Mouse (Mus musculus): ENCODE results near the gene Iars.
"Not testable (repeated sequence)": the region's sequence is repeated elsewhere in the genome, so short reads cannot be mapped to it uniquely, and the experiment has no call there.

The Iars gene

DNA sequence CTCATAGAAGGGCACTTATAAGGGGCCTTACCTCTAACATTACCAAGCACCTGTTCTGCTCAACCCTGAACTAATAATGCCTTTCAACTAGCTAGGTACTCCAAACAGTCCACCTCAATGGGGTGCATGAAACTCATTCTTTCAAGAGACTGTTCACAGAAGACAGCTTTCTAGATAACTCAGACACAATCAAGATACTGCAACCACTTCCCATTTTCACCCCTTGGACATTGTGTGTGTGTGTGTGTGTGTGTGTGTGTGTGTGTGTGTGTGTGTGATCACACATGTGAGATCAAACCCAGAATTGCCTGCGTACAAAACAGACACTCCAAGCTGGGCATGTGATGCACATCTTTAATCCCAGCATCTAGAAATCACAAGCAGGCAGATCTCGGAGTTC lies 56.1 kb downstream of the Iars start:
- DNase-seq = no peak

DNA sequence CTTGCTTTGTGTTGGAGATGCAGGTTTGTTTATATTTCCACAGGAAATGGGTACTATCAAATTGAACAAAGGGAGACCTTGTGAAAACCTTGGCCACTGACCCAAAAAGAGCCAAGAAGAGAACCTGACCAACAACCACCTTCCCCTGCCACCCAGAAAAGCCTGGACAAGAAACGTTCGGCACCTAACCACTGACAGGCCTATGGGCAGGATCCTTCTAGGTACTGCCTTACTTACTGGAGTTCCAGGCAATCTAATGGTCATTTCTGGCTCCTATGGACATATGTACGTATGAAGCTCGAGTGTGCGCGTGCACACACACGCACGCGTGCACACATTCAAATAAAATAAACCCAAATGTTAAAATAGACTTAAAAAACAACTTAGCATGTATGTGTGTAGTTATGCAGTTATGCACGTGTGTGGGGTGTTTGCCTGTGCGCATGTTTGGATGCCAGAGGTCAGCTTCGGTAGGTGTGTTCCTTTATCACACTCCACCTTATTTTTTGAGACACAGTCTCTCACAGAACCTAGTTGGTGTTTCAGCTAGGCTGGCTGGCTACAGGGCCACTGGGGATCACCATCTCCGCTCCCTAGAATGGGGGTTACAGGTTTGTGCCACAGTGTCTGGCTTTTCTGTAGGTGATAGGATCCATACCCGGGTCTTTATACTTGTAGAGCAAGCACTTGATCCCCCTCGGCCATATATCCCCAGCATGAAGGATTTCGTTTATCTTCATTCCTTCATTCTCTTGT lies 59.6 kb downstream of the Iars start:
- no peak for DNase-seq

DNA sequence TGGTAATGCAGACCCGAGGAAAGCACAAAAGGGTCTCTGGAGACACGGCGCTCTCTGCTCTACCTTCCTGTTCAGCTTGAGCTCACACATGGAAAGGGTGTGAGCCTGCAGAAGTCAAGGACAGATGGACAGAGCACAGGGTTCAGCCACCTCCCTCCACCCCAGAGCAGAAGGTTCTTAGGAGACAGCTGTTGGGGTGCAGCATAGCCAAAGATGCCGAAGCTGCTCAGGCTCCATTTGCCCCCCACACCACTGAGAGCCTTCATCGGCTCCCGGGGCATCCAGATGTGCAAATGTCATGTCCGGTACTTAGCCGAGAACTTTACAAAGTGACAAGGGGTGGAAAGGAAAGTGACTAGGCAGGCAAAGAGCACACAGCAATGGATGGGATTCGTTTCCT lies 74.7 kb downstream of the Iars start:
- no peak for DNase-seq

DNA sequence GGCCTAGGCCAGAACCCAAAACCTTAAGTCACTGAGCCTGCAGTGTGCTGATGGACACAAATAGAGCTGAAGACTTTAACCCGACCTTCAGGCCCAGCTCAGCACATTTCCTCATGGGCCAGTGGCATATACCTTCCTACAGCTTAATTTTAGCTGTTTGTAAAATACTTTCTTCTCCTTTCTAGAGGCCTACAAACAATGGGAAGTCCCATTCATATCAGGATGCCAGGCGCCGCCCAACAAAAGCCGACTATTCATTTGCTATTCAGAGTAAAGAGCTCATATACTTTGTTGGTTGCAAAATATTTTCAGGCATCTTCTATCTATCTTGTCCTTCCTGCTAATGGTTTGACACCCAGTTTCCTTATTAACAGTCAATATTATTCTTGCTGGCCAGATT lies 76.1 kb downstream of the Iars start:
- no peak for DNase-seq

DNA sequence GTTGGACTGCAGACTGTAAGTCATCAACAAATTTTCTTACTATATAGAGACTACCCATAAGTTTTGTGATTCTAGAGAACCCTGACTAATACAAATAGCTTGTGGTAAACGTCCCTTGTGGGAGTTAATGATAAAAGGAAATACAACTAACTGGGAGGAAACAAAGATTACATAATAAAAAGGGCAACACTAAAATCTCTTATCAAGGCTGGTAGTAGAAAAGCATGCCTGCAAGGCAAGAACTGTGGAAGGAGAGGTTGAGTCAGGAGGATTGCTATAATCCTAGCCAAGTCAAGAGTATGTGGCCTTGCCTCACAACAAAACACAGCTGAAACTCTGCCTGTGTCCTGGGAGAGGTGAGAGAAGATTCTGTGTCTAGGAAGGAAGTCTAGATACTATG lies 78.8 kb downstream of the Iars start:
- no peak for DNase-seq

DNA sequence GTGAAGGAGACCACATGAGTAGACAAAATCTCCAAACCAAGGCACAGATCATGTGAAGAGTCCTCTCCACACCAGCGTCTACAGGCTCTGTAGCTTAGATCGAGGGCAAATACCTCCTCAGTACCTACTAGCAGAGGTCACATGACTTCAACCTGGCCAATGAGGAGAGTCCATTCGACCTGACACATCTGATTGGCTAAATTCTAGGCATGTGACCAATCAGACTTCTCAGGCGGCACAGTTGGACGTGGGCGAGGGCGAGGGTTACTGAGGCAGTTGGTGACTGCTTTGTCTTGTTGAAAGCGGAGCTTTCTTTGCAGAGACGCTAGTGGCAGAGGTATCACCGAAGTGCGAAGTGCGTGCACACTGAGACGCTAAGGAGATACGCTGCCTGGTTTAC lies 80.3 kb downstream of the Iars start:
- DNase-seq = no peak

DNA sequence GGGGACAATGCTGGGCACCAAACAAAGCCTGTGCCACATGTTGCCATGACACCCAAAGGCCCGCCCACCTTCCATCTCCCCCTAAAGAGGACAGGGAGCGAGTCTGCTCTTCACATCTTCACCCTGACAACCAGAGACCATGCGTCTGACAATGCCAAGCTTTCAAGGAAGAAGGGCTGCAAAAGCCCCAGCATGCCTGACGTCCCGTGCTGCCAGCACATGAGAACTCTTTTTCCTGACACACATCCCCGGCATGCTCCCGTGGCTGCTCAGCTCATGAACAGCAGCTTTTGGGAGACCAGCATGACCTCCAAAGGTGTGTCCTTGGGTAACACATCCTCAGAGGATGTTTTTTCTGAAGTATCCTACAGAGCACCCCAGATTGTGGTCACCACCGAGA lies 83.4 kb downstream of the Iars start:
- no peak for DNase-seq

DNA sequence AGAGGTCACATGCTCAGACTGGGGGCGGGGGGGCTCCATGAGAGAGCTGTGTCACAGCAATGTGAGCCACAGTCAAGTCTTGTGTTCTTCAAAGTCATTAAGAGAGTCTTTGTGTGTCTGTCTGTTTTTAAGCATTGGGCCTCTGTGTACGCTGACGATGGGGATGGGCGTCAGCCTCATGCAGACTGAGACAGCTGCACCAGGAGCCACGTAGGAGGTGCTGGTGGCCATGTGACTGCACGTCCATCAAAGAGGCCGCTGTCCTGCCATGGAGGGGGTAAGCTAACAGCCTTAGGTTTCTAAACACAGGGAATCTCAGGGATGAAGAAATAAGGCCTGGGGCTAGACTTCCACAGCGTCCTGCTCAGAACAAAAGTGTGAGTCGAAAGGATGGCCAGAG lies 84.4 kb downstream of the Iars start:
- DNase-seq = no peak

DNA sequence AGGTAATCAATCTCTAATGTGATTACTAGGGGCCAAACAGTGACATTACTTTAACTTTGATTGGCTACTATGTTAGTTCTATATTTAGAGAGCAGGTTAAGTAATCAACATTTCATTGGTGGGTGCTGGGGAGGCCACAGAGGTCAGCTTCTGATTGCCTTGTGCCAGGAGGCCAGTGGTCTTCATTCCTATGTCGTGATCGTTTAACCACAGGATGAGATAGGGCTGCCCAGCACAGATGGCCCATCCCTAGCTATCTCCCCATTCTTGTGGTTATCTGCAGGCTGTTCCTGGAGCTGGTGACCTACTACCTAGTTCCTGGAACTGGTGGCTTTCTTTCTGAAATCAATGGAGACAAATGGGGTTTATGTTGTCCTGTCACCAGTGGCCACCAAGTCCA lies 86.1 kb downstream of the Iars start:
- DNase-seq = no peak

DNA sequence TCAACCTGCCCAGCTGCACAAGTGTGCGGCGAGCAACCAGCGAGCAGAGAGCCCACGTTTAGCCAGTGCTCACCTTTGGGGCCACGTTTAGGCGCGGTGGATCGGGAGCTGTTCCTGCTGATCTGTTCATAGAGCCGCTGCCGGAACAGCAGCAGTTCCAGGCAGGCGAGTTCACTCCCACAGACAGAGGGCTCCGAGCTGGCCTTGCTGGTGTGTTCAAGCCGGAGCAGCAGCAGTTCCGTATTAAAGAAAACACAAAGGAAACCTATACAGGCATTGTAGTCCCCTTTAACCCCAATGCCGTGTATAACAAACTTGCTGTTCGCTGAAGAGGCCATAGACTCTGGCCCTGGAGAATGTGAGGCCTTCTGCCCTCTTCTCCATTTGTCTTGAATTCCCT lies 87.2 kb downstream of the Iars start:
- no peak for DNase-seq

DNA sequence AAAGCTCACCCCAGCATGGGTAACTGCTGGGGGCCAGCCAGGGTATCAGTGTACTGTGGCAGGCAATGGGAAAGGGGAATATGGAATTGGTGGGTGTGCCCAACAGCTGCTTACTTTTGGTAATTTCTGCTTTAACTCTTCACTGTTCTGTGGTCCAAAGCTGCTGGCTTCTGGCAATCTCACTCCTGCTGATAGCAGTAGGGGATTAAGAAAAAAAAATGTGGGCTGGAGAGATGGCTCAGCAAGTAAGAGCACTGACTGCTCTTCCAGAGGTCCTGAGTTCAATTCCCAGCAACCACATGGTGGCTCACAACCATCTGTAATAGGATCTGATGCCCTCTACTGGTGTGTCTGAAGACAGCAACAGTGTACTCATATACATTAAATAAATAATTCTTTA lies 89.6 kb downstream of the Iars start:
- DNase-seq = not testable (repeated sequence)
